Mouse (Mus musculus) lung, embryonic 15.5 days (tissue): ENCODE data around the gene Gm49380. TPM values are rescaled to one million over a fixed set of nuclear protein-coding genes. Genes with fewer than 3 reads are reported as not detected.

Source experiments
- ATAC-seq: fragments of 200-750 bp; cut with Nextera tagmentation; 2 replicates; pipeline ENCODE4 v1.8.0; 2017; ENCODE audit warnings: moderate number of reproducible peaks, borderline replicate concordance; ENCODE audit not compliant: low FRiP score, low TSS enrichment; ENCODE audit errors: extremely low read depth
- H3K27ac ChIP-seq: fragments of 300-500 bp; sonication (generic); 2 replicates; pipeline ENCODE4 v1.5.1; 2015; ENCODE audit warnings: moderate library complexity, mild to moderate bottlenecking, inconsistent platforms
- H3K27me3 ChIP-seq: fragments of 300-500 bp; sonication (generic); 2 replicates; pipeline ENCODE4 v1.6.1; 2015; ENCODE audit warnings: inconsistent platforms
- H3K36me3 ChIP-seq: fragments of 300-500 bp; sonication (generic); 2 replicates; pipeline ENCODE4 v1.6.1; 2015; ENCODE audit warnings: inconsistent platforms
- H3K4me1 ChIP-seq: fragments of 300-500 bp; sonication (generic); 2 replicates; pipeline ENCODE4 v1.6.1; 2015; ENCODE audit warnings: inconsistent platforms
- H3K4me2 ChIP-seq: fragments of 300-500 bp; sonication (generic); 2 replicates; pipeline ENCODE4 v1.6.1; 2015; ENCODE audit warnings: inconsistent platforms, mild to moderate bottlenecking, moderate library complexity
- H3K4me3 ChIP-seq: fragments of 300-500 bp; sonication (generic); 2 replicates; pipeline ENCODE4 v1.5.1; 2015; ENCODE audit warnings: mild to moderate bottlenecking, inconsistent platforms
- H3K9ac ChIP-seq: fragments of 300-500 bp; sonication (generic); 2 replicates; pipeline ENCODE4 v1.6.1; 2015; ENCODE audit warnings: inconsistent platforms
- H3K9me3 ChIP-seq: fragments of 300-500 bp; sonication (generic); 2 replicates; pipeline ENCODE4 v1.6.1; 2016; ENCODE audit warnings: inconsistent platforms
- WGBS: fragments of 180-500 bp; shearing (Covaris S2); methylation state at CpG from one replicate; pipeline ENCODE4 v1.1.7; 2015; 5-methylcytosine and 5-hydroxymethylcytosine counted together
- polyA plus RNA-seq: library from polyadenylated mRNA; unstranded; fragments of >200 nt; fragmentation: Nextera tagmentation; extraction: Ambion mirVana; gene quantifications from 2 replicates; pipeline ENCODE4 v1.2.1, GENCODE M21; 2015

The Gm49380 gene
- polyA plus RNA-seq, 1 experiment from 2014 or later, result 0.17 TPM

GRCm38 (mm10) chr9:44017846-44018245 is 95.5 kb downstream of the Gm49380 start:
- H3K9ac ChIP-seq, result no peak overlapping the region
- H3K4me2 ChIP-seq, result no peak overlapping the region
- H3K9me3 ChIP-seq, result no peaks in the 10 kb centered on the region
- H3K27ac ChIP-seq, result no peak overlapping the region
- no peaks in the 10 kb centered on the region for H3K36me3 ChIP-seq
- no peak overlapping the region for H3K4me3 ChIP-seq
- 59% methylated on average over 5 of the region's 5 CpGs for WGBS
- H3K4me1 ChIP-seq, result no peaks in the 10 kb centered on the region
- no peak for ATAC-seq
- no peaks in the 10 kb centered on the region for H3K27me3 ChIP-seq

Other genes starting within 250 kb of the Gm49380 start
- 1.6 and 4.1 TPM in 2 replicates for gene Thy1, start 70.1 kb downstream of the Gm49380 start, polyA plus RNA-seq
- 8.3 and 10.5 TPM in 2 replicates for gene Usp2, start 46.5 kb downstream of the Gm49380 start, polyA plus RNA-seq
- 0.14 and 0.28 TPM in 2 replicates for gene Mfrp, start 11.8 kb downstream of the Gm49380 start, polyA plus RNA-seq
- gene C1qtnf5, start 6.3 kb downstream of the Gm49380 start, polyA plus RNA-seq, result 6.3 and 6.5 TPM in 2 replicates
- gene Rnf26, start within 50 bp of the Gm49380 start, polyA plus RNA-seq, result 69.9 and 71.4 TPM in 2 replicates
- gene Mcam, start 21.0 kb upstream of the Gm49380 start, polyA plus RNA-seq, result 86.2 and 92.9 TPM in 2 replicates
- gene Cbl, start 120.5 kb upstream of the Gm49380 start, polyA plus RNA-seq, result 13.5 and 15.4 TPM in 2 replicates
- gene Ccdc153, start 127.2 kb upstream of the Gm49380 start, polyA plus RNA-seq, result 2.8 and 2.9 TPM in 2 replicates
- 0.09 TPM in 1 of 2 replicates, not detected in the other for gene Pdzd3, start 138.0 kb upstream of the Gm49380 start, polyA plus RNA-seq
- gene Nlrx1, start 155.1 kb upstream of the Gm49380 start, polyA plus RNA-seq, result 9.9 and 11.0 TPM in 2 replicates
- 1.8 and 2.0 TPM in 2 replicates for gene Abcg4, start 175.1 kb upstream of the Gm49380 start, polyA plus RNA-seq
- gene Hinfp, start 192.2 kb upstream of the Gm49380 start, polyA plus RNA-seq, result 21.4 and 21.7 TPM in 2 replicates
- gene C2cd2l, start 206.8 kb upstream of the Gm49380 start, polyA plus RNA-seq, result 6.8 and 8.5 TPM in 2 replicates
- gene Dpagt1, start 212.5 kb upstream of the Gm49380 start, polyA plus RNA-seq, result 33.5 and 36.5 TPM in 2 replicates
- 357 and 365 TPM in 2 replicates for gene H2afx, start 221.2 kb upstream of the Gm49380 start, polyA plus RNA-seq
- 123 and 135 TPM in 2 replicates for gene Hmbs, start 230.7 kb upstream of the Gm49380 start, polyA plus RNA-seq
- 27.9 and 29.8 TPM in 2 replicates for gene Vps11, start 248.2 kb upstream of the Gm49380 start, polyA plus RNA-seq